Mouse (Mus musculus): ENCODE measurements at regions not wholly inside any gene's neighbourhood (a gene's known extent, or its start where the extent isn't known, plus 50 kb on each side); places are given as distances from the start of the nearest gene placed in this dataset.

GRCm38 (mm10) chr4:24278154-24278553 lies 218.1 kb upstream of the Mms22l start:
- H3K27me3 ChIP-seq, result no peaks in the 10 kb centered on the region
- POLR2A ChIA-PET, result no interaction called here
- CTCF ChIA-PET, result interaction anchor here (1.8 to 2.4 kb wide), 2 partner anchors 31 to 267 kb away, joined by 7 to 10 read pairs; no protein-coding TSS in a partner anchor
- no peak for TF ChIP-seq CTCF (IDR thresholded peaks at IDR 0.05)
- DNase-seq (ENCODE audit: low read depth, low spot score), result no peak
- peak; percentile 65 for ATAC-seq
- in situ Hi-C loops (cut with MboI; ENCODE audit: low pct_unique_long_range_greater_than_20kb), result no loop called here
